Mouse (Mus musculus): Measurements from ENCODE around the gene Neil1.

Gene Neil1

GRCm38 (mm10) chr9:57139110-57139509, 9.0 kb downstream of the Neil1 start:
- in situ Hi-C loops (cut with MboI, MseI), result no loop called here

- in situ Hi-C loops (cut with MboI, MseI), result no loop called here
Observed at GRCm38 (mm10) chr9:57138507-57138906, 9.6 kb downstream of the Neil1 start.

- in situ Hi-C loops (cut with MboI, MseI), result no loop called here
Observed at GRCm38 (mm10) chr9:57137777-57138176, 10.3 kb downstream of the Neil1 start.

GRCm38 (mm10) chr9:57137246-57137645, 10.9 kb downstream of the Neil1 start:
- in situ Hi-C loops (cut with MboI, MseI), result no loop called here

GRCm38 (mm10) chr9:57130577-57131433, 17.3 kb downstream of the Neil1 start, which contains the start of gene Man2c1:
Gene Man2c1 (plus strand): TSS chr9:57130690.
- in situ Hi-C loops (cut with MboI, MseI), result loop anchor here in 1 of 2 experiments (5.0 kb wide), 1 partner anchor 59 kb away; the partner anchor contains the start of gene Sin3a

GRCm38 (mm10) chr9:57129641-57130040, 18.5 kb downstream of the Neil1 start:
- in situ Hi-C loops (cut with MboI, MseI), result loop anchor here in 1 of 2 experiments (5.0 kb wide), 1 partner anchor 57 kb away; the partner anchor contains the start of gene Sin3a

- in situ Hi-C loops (cut with MboI, MseI), result no loop called here
Observed at GRCm38 (mm10) chr9:57117261-57117755, 30.8 kb downstream of the Neil1 start.
